25 mouse cellular contexts compared by ENCODE assay signal in genomic region chr1:88651668-88652067, GRCm38 (mm10).
"Had no signal": no experiment of that assay in that cellular context is flagged by ENCODE, and none has a peak within 500 bp of the region (broad histone marks: within the 10 kb centered on the region; RNA-seq: fewer than 3 reads in every experiment).

No protein-coding gene starts in this region.

- DNase-seq: gastrocnemius, postnatal 14 days; gastrocnemius, postnatal 36 days; heart, adult 11 months; heart, adult 2 months; heart, postnatal 14 days; heart, postnatal 36 days; kidney, adult 11 months; kidney, adult 2 months; kidney, postnatal 14 days; kidney, postnatal 36 days; layer of hippocampus, adult 9-11 months; layer of hippocampus, postnatal 36 days; left cerebral cortex, postnatal 4 days had no signal

- H3K27ac ChIP-seq: heart, adult 2 months; heart, embryonic 13.5 days; heart, embryonic 15.5 days; hindbrain, embryonic 13.5 days; hindbrain, embryonic 15.5 days; hindbrain, postnatal 0 days; kidney, embryonic 15.5 days; limb, embryonic 13.5 days; limb, embryonic 15.5 days; liver, embryonic 12.5 days; liver, embryonic 14.5 days had no signal

- H3K4me2 ChIP-seq: heart, embryonic 11.5 days; heart, embryonic 13.5 days; heart, embryonic 15.5 days; hindbrain, embryonic 13.5 days; hindbrain, embryonic 15.5 days; kidney, embryonic 15.5 days; limb, embryonic 13.5 days; limb, embryonic 15.5 days; liver, embryonic 12.5 days had no signal

- H3K9ac ChIP-seq: heart, embryonic 13.5 days; heart, embryonic 15.5 days; hindbrain, embryonic 13.5 days; hindbrain, embryonic 15.5 days; kidney, embryonic 15.5 days; limb, embryonic 13.5 days; limb, embryonic 15.5 days; liver, embryonic 12.5 days; liver, embryonic 14.5 days had no signal

- H3K36me3 ChIP-seq: heart, embryonic 13.5 days; heart, embryonic 15.5 days; hindbrain, embryonic 13.5 days; hindbrain, embryonic 15.5 days; kidney, embryonic 15.5 days; limb, embryonic 13.5 days; limb, embryonic 15.5 days; liver, embryonic 12.5 days had no signal

- ATAC-seq: hindbrain, postnatal 0 days; intestine, embryonic 16.5 days; liver, embryonic 12.5 days had no signal

- H3K9me3 ChIP-seq: heart, embryonic 13.5 days; heart, embryonic 15.5 days; hindbrain, embryonic 13.5 days; hindbrain, embryonic 15.5 days; kidney, embryonic 15.5 days; limb, embryonic 13.5 days; limb, embryonic 15.5 days; liver, embryonic 12.5 days had no signal

- H3K27me3 ChIP-seq: heart, embryonic 13.5 days; heart, embryonic 15.5 days; hindbrain, embryonic 15.5 days; kidney, embryonic 15.5 days; limb, embryonic 13.5 days; limb, embryonic 15.5 days; liver, embryonic 12.5 days had no signal

- H3K4me1 ChIP-seq: heart, embryonic 13.5 days; hindbrain, embryonic 13.5 days; hindbrain, embryonic 15.5 days; limb, embryonic 13.5 days; limb, embryonic 15.5 days had no signal

- H3K4me3 ChIP-seq: heart, adult 2 months; heart, embryonic 13.5 days; heart, embryonic 15.5 days; hindbrain, embryonic 13.5 days; hindbrain, embryonic 15.5 days; kidney, embryonic 15.5 days; limb, embryonic 13.5 days; limb, embryonic 15.5 days; liver, embryonic 12.5 days had no signal
